Mouse (Mus musculus) neutrophil, adult 59 days (primary cell): ENCODE results near the gene Tmem216. TPM values are rescaled to one million over a fixed set of nuclear protein-coding genes. Genes with fewer than 3 reads are reported as not detected.

Source experiments
- total RNA-seq, 2 experiments: library from RNA; stranded (reverse); gene quantifications; 1 replicate in 1 of 2; 2 replicates in 1 of 2; pipeline ENCODE4 v1.2.4; 2023

Gene Tmem216
- total RNA-seq: 10 to 100 TPM; 44.7 to 52.4 TPM

GRCm38 (mm10) chr19:10555624-10556510 is at the start of gene Tmem216:
TSS of gene Tmem216 (minus strand) at chr19:10556238.

GRCm38 (mm10) chr19:10605293-10605900 is 49.4 kb upstream of the Tmem216 start, which contains the start of the genes Ddb1 and Tkfc:
TSS of gene Ddb1 (plus strand) at chr19:10605327.
TSS of gene Tkfc (minus strand) at chr19:10605654.

GRCm38 (mm10) chr19:10576690-10577561 is 20.9 kb upstream of the Tmem216 start, which contains the start of the genes Cyb561a3 and Tmem138:
TSS of gene Cyb561a3 (plus strand) at chr19:10577172.
TSS of gene Tmem138 (minus strand) at chr19:10577362.

GRCm38 (mm10) chr19:10525910-10526309 is 30.1 kb downstream of the Tmem216 start, which contains the start of gene Sdhaf2:
TSS of gene Sdhaf2 (minus strand) at chr19:10526142.

GRCm38 (mm10) chr19:10525106-10525901 is 30.7 kb downstream of the Tmem216 start, which contains the start of gene Cpsf7:
TSS of gene Cpsf7 (plus strand) at chr19:10525266.

Other genes with a start within 250 kb of the Tmem216 start
- gene Syt7, start 167.1 kb downstream of the Tmem216 start, total RNA-seq: not detected
- under 1 TPM in 1 of 2 experiments, not detected in 1; 0.18 TPM for gene Lrrc10b, start 98.8 kb downstream of the Tmem216 start, total RNA-seq
- gene Ppp1r32, start 73.3 kb downstream of the Tmem216 start, total RNA-seq: 1 to 10 TPM; 1.8 to 2.2 TPM
- 10 to 100 TPM; 82.7 to 84.5 TPM for gene Cpsf7, start 31.0 kb downstream of the Tmem216 start, total RNA-seq
- gene Sdhaf2, start 30.1 kb downstream of the Tmem216 start, total RNA-seq: 10 to 100 TPM; 34.9 to 36.2 TPM
- gene Cyb561a3, start 20.9 kb upstream of the Tmem216 start, total RNA-seq: 10 to 100 TPM; 43.3 to 48.3 TPM
- gene Tmem138, start 21.1 kb upstream of the Tmem216 start, total RNA-seq: 1 to 10 TPM; 6.2 to 7.5 TPM
- 100 to 1,000 TPM in 1 of 2 experiments, 10 to 100 TPM in 1; 92.4 to 102 TPM for gene Ddb1, start 49.1 kb upstream of the Tmem216 start, total RNA-seq
- 1 to 10 TPM; 5.5 to 7.6 TPM for gene Tkfc, start 49.4 kb upstream of the Tmem216 start, total RNA-seq
- under 1 TPM in 1 of 2 experiments, not detected in 1; 0.80 TPM for gene Vwce, start 78.0 kb upstream of the Tmem216 start, total RNA-seq
- not detected for gene Pga5, start 121.8 kb upstream of the Tmem216 start, total RNA-seq
- gene Vps37c, start 132.5 kb upstream of the Tmem216 start, total RNA-seq: 10 to 100 TPM; 48.8 to 52.9 TPM
- under 1 TPM in 1 of 2 experiments, not detected in 1; 0.20 TPM for gene Cd5, start 182.8 kb upstream of the Tmem216 start, total RNA-seq